Mouse (Mus musculus): ENCODE data around the gene Pdzk1ip1.

DNA sequence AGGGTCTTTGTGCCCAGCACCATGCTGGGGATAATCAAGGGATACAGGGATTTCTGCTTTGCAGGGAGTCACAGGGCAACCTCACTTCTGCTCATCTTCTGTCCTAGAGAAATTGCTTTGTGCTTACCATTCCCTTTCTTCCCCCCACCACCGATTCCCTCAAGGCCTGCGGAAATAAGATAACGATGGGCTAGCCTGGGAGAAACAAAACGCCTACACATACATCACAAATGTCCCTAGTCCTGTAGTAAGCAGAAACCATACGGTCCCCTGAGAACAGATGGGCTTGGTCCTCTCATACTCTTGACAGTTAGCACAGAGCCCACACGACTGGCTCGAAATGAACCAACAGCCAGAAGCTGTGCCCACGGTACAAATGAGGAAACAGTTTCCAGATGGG lies 40.3 kb upstream of the Pdzk1ip1 start:
- no peak for TF ChIP-seq CTCF (IDR thresholded peaks at IDR 0.05; ENCODE audit: low read depth, low read length)
- no peak for TF ChIP-seq POLR2A (IDR thresholded peaks at IDR 0.05; ENCODE audit: borderline replicate concordance, low read depth, low read length)

Measured in bone marrow macrophage, adult 2 months (primary cell).